Mouse (Mus musculus): ENCODE measurements at regions not wholly inside any gene's neighbourhood (a gene's known extent, or its start where the extent isn't known, plus 50 kb on each side); places are given as distances from the start of the nearest gene placed in this dataset.
"Not testable (repeated sequence)": the region's sequence is repeated elsewhere in the genome, so short reads cannot be mapped to it uniquely, and the experiment has no call there.

- no peak for DNase-seq (ENCODE audit: low read depth)
These were observed 339.6 kb upstream of the Gm6657 start for GRCm38 (mm10) chr12:77854281-77855075.

- DNase-seq (ENCODE audit: low read depth): no peak
These were observed 338.2 kb upstream of the Gm6657 start for GRCm38 (mm10) chr12:77855796-77856195.

- DNase-seq (ENCODE audit: low read depth): no peak
These were observed 336.8 kb upstream of the Gm6657 start for GRCm38 (mm10) chr12:77857281-77857680.

GRCm38 (mm10) chr12:77860769-77861557, 333.1 kb upstream of the Gm6657 start:
- DNase-seq (ENCODE audit: low read depth): no peak

GRCm38 (mm10) chr12:77867947-77868495, 326.0 kb upstream of the Gm6657 start:
- no peak for DNase-seq (ENCODE audit: low read depth)

GRCm38 (mm10) chr12:77869296-77869695, 324.7 kb upstream of the Gm6657 start:
- no peak for DNase-seq (ENCODE audit: low read depth)

GRCm38 (mm10) chr12:77887335-77887734, 306.7 kb upstream of the Gm6657 start:
- DNase-seq (ENCODE audit: low read depth): no peak

GRCm38 (mm10) chr12:77891452-77891851, 302.6 kb upstream of the Gm6657 start:
- no peak for DNase-seq (ENCODE audit: low read depth)

- no peak for DNase-seq (ENCODE audit: low read depth)
These were observed 299.8 kb upstream of the Gm6657 start for GRCm38 (mm10) chr12:77894238-77894637.

- no peak for DNase-seq (ENCODE audit: low read depth)
These were observed 298.5 kb upstream of the Gm6657 start for GRCm38 (mm10) chr12:77895508-77895907.

GRCm38 (mm10) chr12:77898974-77899373, 295.1 kb upstream of the Gm6657 start:
- DNase-seq (ENCODE audit: low read depth): not testable (repeated sequence)

- no peak for DNase-seq (ENCODE audit: low read depth)
These were observed 292.8 kb upstream of the Gm6657 start for GRCm38 (mm10) chr12:77901254-77901653.

GRCm38 (mm10) chr12:77912863-77913554, 281.0 kb upstream of the Gm6657 start:
- no peak for DNase-seq (ENCODE audit: low read depth)

GRCm38 (mm10) chr12:77928729-77929128, 265.3 kb upstream of the Gm6657 start:
- DNase-seq (ENCODE audit: low read depth): no peak

GRCm38 (mm10) chr12:77929571-77929970, 264.5 kb upstream of the Gm6657 start:
- DNase-seq (ENCODE audit: low read depth): no peak

- DNase-seq (ENCODE audit: low read depth): no peak
These were observed 250.1 kb upstream of the Gm6657 start for GRCm38 (mm10) chr12:77943960-77944359.

GRCm38 (mm10) chr12:77949474-77950017, 244.5 kb upstream of the Gm6657 start:
- DNase-seq (ENCODE audit: low read depth): peak; percentile 59

GRCm38 (mm10) chr12:77952492-77952891, 241.6 kb upstream of the Gm6657 start:
- no peak for DNase-seq (ENCODE audit: low read depth)

GRCm38 (mm10) chr12:77962631-77963030, 231.4 kb upstream of the Gm6657 start:
- no peak for DNase-seq (ENCODE audit: low read depth)

- DNase-seq (ENCODE audit: low read depth): no peak
These were observed 225.5 kb upstream of the Gm6657 start for GRCm38 (mm10) chr12:77968543-77968942.

GRCm38 (mm10) chr12:77970026-77970425, 224.0 kb upstream of the Gm6657 start:
- DNase-seq (ENCODE audit: low read depth): no peak

- DNase-seq (ENCODE audit: low read depth): no peak
These were observed 221.9 kb upstream of the Gm6657 start for GRCm38 (mm10) chr12:77972165-77972564.
